Mouse (Mus musculus) liver, embryonic 13.5 days (tissue): ENCODE measurements around the gene Rnase11. TPM values are rescaled to one million over a fixed set of nuclear protein-coding genes. Genes with fewer than 3 reads are reported as not detected.
"Not testable (repeated sequence)": the region's sequence is repeated elsewhere in the genome, so short reads cannot be mapped to it uniquely, and the experiment has no call there.

ENCODE experiments used
- ATAC-seq: fragments of 200-750 bp; cut with Nextera tagmentation; 2 replicates; pipeline ENCODE4 v1.8.0; 2017; ENCODE audit warnings: low read depth, mild to moderate bottlenecking, moderate number of reproducible peaks, moderate library complexity
- DNase-seq: peaks from one replicate; pipeline ENCODE4 v3.0.0; 2022
- H3K27ac ChIP-seq: fragments of 300-500 bp; sonication (generic); 2 replicates; pipeline ENCODE4 v1.5.1; 2015; ENCODE audit warnings: moderate library complexity, mild to moderate bottlenecking, inconsistent platforms
- H3K27me3 ChIP-seq: fragments of 300-500 bp; sonication (generic); 2 replicates; pipeline ENCODE4 v1.6.1; 2015; ENCODE audit warnings: mild to moderate bottlenecking, inconsistent platforms
- H3K36me3 ChIP-seq: fragments of 300-500 bp; sonication (generic); 2 replicates; pipeline ENCODE4 v1.6.1; 2015; ENCODE audit warnings: mild to moderate bottlenecking, inconsistent platforms
- H3K4me1 ChIP-seq: fragments of 300-500 bp; sonication (generic); replicated peaks from 2 replicates; pipeline ENCODE4 v1.6.1; 2015; ENCODE audit warnings: inconsistent platforms
- H3K4me2 ChIP-seq: fragments of 300-500 bp; sonication (generic); 2 replicates; pipeline ENCODE4 v1.6.1; 2015; ENCODE audit warnings: inconsistent platforms, mild to moderate bottlenecking, moderate library complexity
- H3K4me3 ChIP-seq: fragments of 300-500 bp; sonication (generic); replicated peaks from 2 replicates; pipeline ENCODE4 v1.5.1; 2015; ENCODE audit warnings: mild to moderate bottlenecking, inconsistent platforms
- H3K9ac ChIP-seq: fragments of 300-500 bp; sonication (generic); 2 replicates; pipeline ENCODE4 v1.6.1; 2015; ENCODE audit warnings: mild to moderate bottlenecking, inconsistent platforms
- H3K9me3 ChIP-seq: fragments of 300-500 bp; sonication (generic); replicated peaks from 2 replicates; pipeline ENCODE4 v1.6.1; 2016; ENCODE audit warnings: inconsistent platforms
- WGBS: fragments of 180-500 bp; shearing (Covaris S2); methylation state at CpG from one replicate; pipeline ENCODE4 v1.1.7; 2015; ENCODE audit not compliant: insufficient replicate concordance; 5-methylcytosine and 5-hydroxymethylcytosine counted together
- polyA plus RNA-seq: library from polyadenylated mRNA; unstranded; fragments of >200 nt; fragmentation: Nextera tagmentation; extraction: Ambion mirVana; gene quantifications from 2 replicates; pipeline ENCODE4 v1.2.1, GENCODE M21; 2015

Gene Rnase11
- polyA plus RNA-seq, 1 experiment from 2014 or later: not detected

GRCm38 (mm10) chr14:51027387-51028155 is 22.4 kb downstream of the Rnase11 start:
- DNase-seq (no peak), ATAC-seq (no peak)
- H3K27me3 ChIP-seq: no peaks in the 10 kb centered on the region
- H3K9ac ChIP-seq: no peak overlapping the region
- H3K4me1 ChIP-seq: no peaks in the 10 kb centered on the region
- H3K9me3 ChIP-seq: no peaks in the 10 kb centered on the region
- no peak overlapping the region for H3K4me2 ChIP-seq
- 48% methylated on average over 3 of the region's 3 CpGs for WGBS
- H3K36me3 ChIP-seq: no peaks in the 10 kb centered on the region
- no peak overlapping the region for H3K27ac ChIP-seq
- H3K4me3 ChIP-seq: no peak overlapping the region

DNA sequence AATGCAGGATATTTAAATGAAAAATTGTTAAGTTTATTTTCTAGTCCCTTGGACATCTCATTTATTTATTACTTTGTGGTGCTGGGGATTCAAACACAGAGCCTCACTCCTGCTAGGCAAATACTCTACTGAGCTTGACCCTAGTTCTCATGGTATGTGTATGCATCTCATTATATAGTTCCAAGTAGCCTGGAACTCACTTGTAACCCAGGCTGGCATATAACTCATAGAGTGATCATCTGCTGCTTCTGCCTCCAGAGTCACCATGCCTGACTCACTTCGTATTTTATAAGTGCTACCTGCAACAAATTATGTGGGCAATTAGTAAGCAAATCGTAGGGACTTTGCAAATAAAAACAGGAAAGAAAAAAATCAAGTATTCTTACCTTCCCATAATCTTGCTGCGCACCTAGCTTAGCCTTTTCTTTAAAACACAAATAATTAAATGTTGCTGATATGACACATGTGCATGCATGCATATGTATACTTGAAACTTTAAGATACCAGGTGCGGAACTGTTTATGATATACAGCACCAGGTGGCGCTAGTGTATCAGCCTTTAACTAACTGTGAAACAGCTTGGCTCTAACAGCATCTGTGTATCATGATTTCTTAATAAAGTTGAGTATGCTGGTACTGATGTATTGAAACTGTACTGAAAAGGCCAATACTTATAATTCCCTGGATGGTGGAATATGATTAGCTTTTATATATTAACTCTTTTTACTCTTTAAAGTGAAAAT is 23.4 kb downstream of the Rnase11 start:
- H3K36me3 ChIP-seq: no peaks in the 10 kb centered on the region
- no peak overlapping the region for H3K4me3 ChIP-seq
- WGBS: 34% methylated on average over 5 of the region's 5 CpGs
- no peak overlapping the region for H3K9ac ChIP-seq
- H3K9me3 ChIP-seq: no peaks in the 10 kb centered on the region
- no peaks in the 10 kb centered on the region for H3K4me1 ChIP-seq
- no peak overlapping the region for H3K27ac ChIP-seq
- DNase-seq: peak; percentile 45
- no peak overlapping the region for H3K4me2 ChIP-seq
- H3K27me3 ChIP-seq: no peaks in the 10 kb centered on the region
- ATAC-seq: no peak

GRCm38 (mm10) chr14:51024820-51025219 is 25.1 kb downstream of the Rnase11 start:
- Histone ChIP-seq H3K36me3 (no peaks in the 10 kb centered on the region), H3K9ac (no peak overlapping the region)

DNA sequence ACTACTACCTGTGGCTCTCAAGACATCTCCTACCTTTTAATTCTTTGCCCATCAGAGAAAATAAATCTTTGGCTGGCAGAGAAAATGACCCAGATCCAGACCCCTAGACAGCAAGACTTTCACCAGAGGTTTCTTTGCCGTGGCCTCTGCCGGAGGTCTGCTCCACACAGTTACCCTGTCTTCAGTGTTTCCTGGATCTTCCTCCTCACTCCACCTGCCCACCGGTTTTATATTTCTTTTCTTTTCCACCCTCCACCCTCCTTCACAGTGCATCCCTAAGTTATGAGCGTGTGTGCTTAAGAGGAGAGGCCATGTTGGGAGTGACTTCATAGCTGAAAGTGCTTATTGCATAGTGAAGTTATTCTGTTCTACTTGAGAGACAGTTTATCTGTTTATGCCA is 26.5 kb downstream of the Rnase11 start:
- Histone ChIP-seq H3K4me2 (no peak overlapping the region), H3K4me3 (no peak overlapping the region), H3K9ac (no peak overlapping the region), H3K36me3 (no peaks in the 10 kb centered on the region), H3K4me1 (no peaks in the 10 kb centered on the region), H3K27ac (no peak overlapping the region), H3K9me3 (no peaks in the 10 kb centered on the region), H3K27me3 (no peaks in the 10 kb centered on the region)
- WGBS: 64% methylated on average over 4 of the region's 4 CpGs
- DNase-seq (no peak), ATAC-seq (no peak)

More at GRCm38 (mm10) chr14:51024820-51025219, 25.1 kb downstream of the Rnase11 start:
- ATAC-seq: no peak
- H3K4me3 ChIP-seq: no peak overlapping the region
- WGBS: 46% methylated on average over 1 of the region's 1 CpGs
- no peak for DNase-seq
- H3K27me3 ChIP-seq: no peaks in the 10 kb centered on the region
- no peak overlapping the region for H3K4me2 ChIP-seq
- H3K27ac ChIP-seq: no peak overlapping the region
- no peaks in the 10 kb centered on the region for H3K9me3 ChIP-seq
- no peaks in the 10 kb centered on the region for H3K4me1 ChIP-seq

DNA sequence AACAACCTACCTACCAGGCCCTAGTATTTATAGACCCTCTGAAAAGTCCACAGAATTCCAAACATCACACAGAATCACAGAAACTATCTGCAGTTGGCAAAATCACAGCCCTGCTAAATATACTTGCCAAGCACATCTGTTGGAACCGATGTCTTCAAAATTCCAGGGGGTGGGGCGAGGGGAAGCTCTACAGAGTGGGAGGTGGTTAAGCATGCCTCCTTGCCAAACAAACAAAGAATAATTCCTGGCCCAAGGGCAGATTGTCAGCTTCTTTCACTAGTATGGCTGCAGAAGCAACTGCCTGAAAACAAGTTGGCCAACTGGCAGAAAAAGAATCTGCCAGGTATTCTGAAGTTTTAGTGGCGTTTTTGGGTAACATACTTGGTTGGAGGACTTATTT is 32.7 kb downstream of the Rnase11 start:
- no peak overlapping the region for H3K4me3 ChIP-seq
- H3K4me2 ChIP-seq: no peak overlapping the region
- no peaks in the 10 kb centered on the region for H3K4me1 ChIP-seq
- ATAC-seq (no peak), DNase-seq (no peak)
- H3K27me3 ChIP-seq: no peaks in the 10 kb centered on the region
- no peaks in the 10 kb centered on the region for H3K9me3 ChIP-seq
- no peaks in the 10 kb centered on the region for H3K36me3 ChIP-seq
- no peak overlapping the region for H3K9ac ChIP-seq
- H3K27ac ChIP-seq: no peak overlapping the region
- WGBS: 61% methylated on average over 3 of the region's 3 CpGs

DNA sequence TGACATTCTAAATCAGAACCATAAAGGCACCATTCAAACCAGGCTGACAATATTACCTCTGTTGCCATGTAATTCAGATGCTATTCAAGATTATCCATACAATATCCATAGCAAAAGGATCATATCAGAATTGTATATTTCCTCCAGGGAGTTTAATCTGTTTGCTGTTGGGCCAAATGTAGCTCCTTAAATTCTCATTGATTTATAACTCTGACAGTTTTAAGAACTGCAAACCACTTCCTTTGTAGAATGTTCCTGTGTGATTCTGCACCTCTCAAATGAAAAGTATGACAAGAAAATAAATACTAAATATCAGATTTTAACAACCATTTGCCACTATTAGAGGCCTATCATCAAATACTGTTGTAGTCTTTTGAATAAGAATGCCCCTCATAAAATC is 34.2 kb downstream of the Rnase11 start:
- no peak overlapping the region for H3K9ac ChIP-seq
- no peak overlapping the region for H3K4me2 ChIP-seq
- H3K9me3 ChIP-seq: no peaks in the 10 kb centered on the region
- H3K27me3 ChIP-seq: no peaks in the 10 kb centered on the region
- DNase-seq: no peak
- H3K36me3 ChIP-seq: no peaks in the 10 kb centered on the region
- no peaks in the 10 kb centered on the region for H3K4me1 ChIP-seq
- no peak for ATAC-seq
- no peak overlapping the region for H3K27ac ChIP-seq
- no peak overlapping the region for H3K4me3 ChIP-seq

GRCm38 (mm10) chr14:51014724-51015123 is 35.2 kb downstream of the Rnase11 start:
- H3K27me3 ChIP-seq, H3K4me2 ChIP-seq, H3K4me1 ChIP-seq, H3K36me3 ChIP-seq, H3K9me3 ChIP-seq, H3K4me3 ChIP-seq, H3K9ac ChIP-seq, ATAC-seq, H3K27ac ChIP-seq, DNase-seq: not testable (repeated sequence)
- 63% methylated on average over 3 of the region's 3 CpGs for WGBS

GRCm38 (mm10) chr14:51009572-51009971 is 40.4 kb downstream of the Rnase11 start:
- no peak for DNase-seq
- no peaks in the 10 kb centered on the region for H3K9me3 ChIP-seq
- H3K36me3 ChIP-seq: no peaks in the 10 kb centered on the region
- no peak overlapping the region for H3K4me2 ChIP-seq
- 65% methylated on average over 6 of the region's 6 CpGs for WGBS
- H3K27ac ChIP-seq: no peak overlapping the region
- H3K27me3 ChIP-seq: no peaks in the 10 kb centered on the region
- ATAC-seq: no peak
- H3K4me3 ChIP-seq: no peak overlapping the region
- peaks cover 5% of the 10 kb centered on the region; the same call in 1 of the 2 replicates for H3K4me1 ChIP-seq
- H3K9ac ChIP-seq: no peak overlapping the region

DNA sequence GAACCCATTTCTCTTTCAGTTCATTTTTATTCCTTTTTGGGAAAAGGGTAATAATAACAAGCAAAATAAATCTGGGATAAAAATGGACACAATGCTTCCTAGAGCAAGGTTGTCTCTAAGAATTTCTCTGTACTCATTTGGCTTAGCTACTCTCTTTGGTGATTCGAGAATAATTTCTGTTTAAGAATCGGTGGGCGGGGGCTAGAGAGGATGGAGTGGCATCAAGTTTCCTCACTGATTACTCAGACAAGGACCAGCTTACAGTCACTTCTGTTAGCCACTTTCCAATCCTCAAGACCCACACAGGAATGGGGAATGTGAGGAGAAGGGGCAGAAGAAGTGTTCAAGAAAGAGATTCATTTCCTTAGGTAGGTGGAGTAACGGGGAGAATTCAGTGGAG is 41.2 kb downstream of the Rnase11 start:
- no peaks in the 10 kb centered on the region for H3K27me3 ChIP-seq
- H3K4me3 ChIP-seq: no peak overlapping the region
- H3K36me3 ChIP-seq: no peaks in the 10 kb centered on the region
- H3K4me1 ChIP-seq: peaks cover 5% of the 10 kb centered on the region; the same call in 1 of the 2 replicates
- H3K4me2 ChIP-seq: no peak overlapping the region
- 60% methylated on average over 4 of the region's 4 CpGs for WGBS
- no peaks in the 10 kb centered on the region for H3K9me3 ChIP-seq
- ATAC-seq: no peak
- no peak for DNase-seq
- H3K9ac ChIP-seq: no peak overlapping the region
- H3K27ac ChIP-seq: no peak overlapping the region

- H3K9ac ChIP-seq: no peak overlapping the region
- peaks cover 5% of the 10 kb centered on the region; the same call in 1 of the 2 replicates for H3K4me1 ChIP-seq
- H3K27me3 ChIP-seq: no peaks in the 10 kb centered on the region
- H3K4me2 ChIP-seq: no peak overlapping the region
- H3K4me3 ChIP-seq: no peak overlapping the region
- DNase-seq (no peak), ATAC-seq (no peak)
- peak overlapping the region; percentile 29 for H3K27ac ChIP-seq
- H3K9me3 ChIP-seq: no peaks in the 10 kb centered on the region
- WGBS: 60% methylated on average over 13 of the region's 13 CpGs
- no peaks in the 10 kb centered on the region for H3K36me3 ChIP-seq
Observed at GRCm38 (mm10) chr14:51007914-51008713, 41.8 kb downstream of the Rnase11 start.

GRCm38 (mm10) chr14:51007152-51007801 is 42.7 kb downstream of the Rnase11 start, which contains the start of gene Rnase10:
Rnase10 (plus strand) TSS chr14:51007751.
- H3K4me2 ChIP-seq: no peak within 1 kb of the TSS

More at GRCm38 (mm10) chr14:51007152-51007801, 42.7 kb downstream of the Rnase11 start, which contains the start of gene Rnase10:
- no peak for ATAC-seq
- H3K36me3 ChIP-seq: no peaks in the 10 kb centered on the region
- H3K27ac ChIP-seq: peak within 1 kb of the TSS; percentile 29
- no peaks in the 10 kb centered on the region for H3K9me3 ChIP-seq
- no peak within 1 kb of the TSS for H3K4me3 ChIP-seq
- no peak within 1 kb of the TSS for H3K9ac ChIP-seq
- no peak for DNase-seq
- 65% methylated on average over 8 of the region's 8 CpGs for WGBS
- no peaks in the 10 kb centered on the region for H3K27me3 ChIP-seq
- peaks cover 5% of the 10 kb centered on the region; the same call in 1 of the 2 replicates for H3K4me1 ChIP-seq
